Mouse (Mus musculus): ENCODE measurements around the gene Ovca2.

The Ovca2 gene

GRCm38 (mm10) chr11:75178672-75179208 lies at the start of gene Ovca2:
Ovca2 (minus strand) TSS chr11:75178835.
- peak; percentile 81 for ATAC-seq (ENCODE audit: insufficient number of reproducible peaks, low FRiP score, low TSS enrichment)

- ATAC-seq (ENCODE audit: insufficient number of reproducible peaks, low FRiP score, low TSS enrichment), result no peak
Observed at GRCm38 (mm10) chr11:75227632-75228031, 49.0 kb upstream of the Ovca2 start.

- no peak for ATAC-seq (ENCODE audit: insufficient number of reproducible peaks, low FRiP score, low TSS enrichment)
Observed at GRCm38 (mm10) chr11:75224835-75225234, 46.2 kb upstream of the Ovca2 start.

- ATAC-seq (ENCODE audit: insufficient number of reproducible peaks, low FRiP score, low TSS enrichment), result no peak
Observed at GRCm38 (mm10) chr11:75224062-75224461, 45.4 kb upstream of the Ovca2 start.

GRCm38 (mm10) chr11:75220517-75221145 lies 42.0 kb upstream of the Ovca2 start:
- no peak for ATAC-seq (ENCODE audit: insufficient number of reproducible peaks, low FRiP score, low TSS enrichment)

- no peak for ATAC-seq (ENCODE audit: insufficient number of reproducible peaks, low FRiP score, low TSS enrichment)
Observed at GRCm38 (mm10) chr11:75220115-75220514, 41.5 kb upstream of the Ovca2 start.

- ATAC-seq (ENCODE audit: insufficient number of reproducible peaks, low FRiP score, low TSS enrichment), result no peak
Observed at GRCm38 (mm10) chr11:75214081-75214950, 35.7 kb upstream of the Ovca2 start.

GRCm38 (mm10) chr11:75213372-75214080 lies 34.9 kb upstream of the Ovca2 start:
- no peak for ATAC-seq (ENCODE audit: insufficient number of reproducible peaks, low FRiP score, low TSS enrichment)

GRCm38 (mm10) chr11:75212876-75213275 lies 34.2 kb upstream of the Ovca2 start:
- ATAC-seq (ENCODE audit: insufficient number of reproducible peaks, low FRiP score, low TSS enrichment), result no peak

- peak; percentile 65 for ATAC-seq (ENCODE audit: insufficient number of reproducible peaks, low FRiP score, low TSS enrichment)
Observed at GRCm38 (mm10) chr11:75212031-75212667, 33.5 kb upstream of the Ovca2 start.

GRCm38 (mm10) chr11:75210755-75211154 lies 32.1 kb upstream of the Ovca2 start:
- ATAC-seq (ENCODE audit: insufficient number of reproducible peaks, low FRiP score, low TSS enrichment), result no peak

GRCm38 (mm10) chr11:75210093-75210492 lies 31.5 kb upstream of the Ovca2 start:
- no peak for ATAC-seq (ENCODE audit: insufficient number of reproducible peaks, low FRiP score, low TSS enrichment)

- ATAC-seq (ENCODE audit: insufficient number of reproducible peaks, low FRiP score, low TSS enrichment), result no peak
Observed at GRCm38 (mm10) chr11:75209363-75209762, 30.7 kb upstream of the Ovca2 start.

- ATAC-seq (ENCODE audit: insufficient number of reproducible peaks, low FRiP score, low TSS enrichment), result no peak
Observed at GRCm38 (mm10) chr11:75206347-75206746, 27.7 kb upstream of the Ovca2 start.

GRCm38 (mm10) chr11:75204472-75204871 lies 25.8 kb upstream of the Ovca2 start:
- ATAC-seq (ENCODE audit: insufficient number of reproducible peaks, low FRiP score, low TSS enrichment), result no peak

GRCm38 (mm10) chr11:75203926-75204325 lies 25.3 kb upstream of the Ovca2 start:
- peak; percentile 57; the same call in 1 of the 2 replicates for ATAC-seq (ENCODE audit: insufficient number of reproducible peaks, low FRiP score, low TSS enrichment)

GRCm38 (mm10) chr11:75201721-75202120 lies 23.1 kb upstream of the Ovca2 start:
- no peak for ATAC-seq (ENCODE audit: insufficient number of reproducible peaks, low FRiP score, low TSS enrichment)

- no peak for ATAC-seq (ENCODE audit: insufficient number of reproducible peaks, low FRiP score, low TSS enrichment)
Observed at GRCm38 (mm10) chr11:75200935-75201334, 22.3 kb upstream of the Ovca2 start.

- no peak for ATAC-seq (ENCODE audit: insufficient number of reproducible peaks, low FRiP score, low TSS enrichment)
Observed at GRCm38 (mm10) chr11:75199951-75200350, 21.3 kb upstream of the Ovca2 start.

- peak; percentile 51; the same call in 1 of the 2 replicates for ATAC-seq (ENCODE audit: insufficient number of reproducible peaks, low FRiP score, low TSS enrichment)
Observed at GRCm38 (mm10) chr11:75198792-75199191, 20.2 kb upstream of the Ovca2 start.

All from cerebellum, adult (tissue).